Mouse (Mus musculus) heart, embryonic 11.5 days (tissue): Measurements from ENCODE around the gene Mrpl23. TPM values are rescaled to one million over a fixed set of nuclear protein-coding genes. Genes with fewer than 3 reads are reported as not detected.

ENCODE experiments used
- ATAC-seq: fragments of 200-750 bp; cut with Nextera tagmentation; replicated peaks from 2 replicates; pipeline ENCODE4 v1.8.0; 2017; ENCODE audit warnings: moderate library complexity; ENCODE audit not compliant: insufficient number of reproducible peaks, low FRiP score, low TSS enrichment
- H3K27ac ChIP-seq: fragments of 300-500 bp; sonication (generic); 2 replicates; pipeline ENCODE4 v1.5.1; 2014; ENCODE audit warnings: mild to moderate bottlenecking, low read depth, low read length
- H3K27me3 ChIP-seq: fragments of 300-500 bp; sonication (generic); 2 replicates; pipeline ENCODE4 v1.6.1; 2014; ENCODE audit warnings: mild to moderate bottlenecking, low read length, mixed read lengths; ENCODE audit not compliant: control insufficient read depth, insufficient read depth
- H3K36me3 ChIP-seq: fragments of 300-500 bp; sonication (generic); 2 replicates; pipeline ENCODE4 v1.6.1; 2014; ENCODE audit warnings: mild to moderate bottlenecking, low read length, moderate library complexity, mixed read lengths; ENCODE audit not compliant: control insufficient read depth, insufficient read depth
- H3K4me1 ChIP-seq: fragments of 300-500 bp; sonication (generic); 2 replicates; pipeline ENCODE4 v1.6.1; 2014; ENCODE audit warnings: low read length; ENCODE audit not compliant: control insufficient read depth, insufficient read depth
- H3K4me2 ChIP-seq: fragments of 300-500 bp; sonication (generic); 2 replicates; pipeline ENCODE4 v1.6.1; 2014; ENCODE audit warnings: mild to moderate bottlenecking, moderate library complexity
- H3K4me3 ChIP-seq: fragments of 300-500 bp; sonication (generic); 2 replicates; pipeline ENCODE4 v1.5.1; 2014; ENCODE audit warnings: low read depth, low read length
- H3K9ac ChIP-seq: fragments of 300-500 bp; sonication (generic); 2 replicates; pipeline ENCODE4 v1.6.1; 2014; ENCODE audit warnings: mild to moderate bottlenecking, low read depth, low read length, moderate library complexity
- H3K9me3 ChIP-seq: fragments of 300-500 bp; sonication (generic); replicated peaks from 2 replicates; pipeline ENCODE4 v1.6.1; 2016; ENCODE audit warnings: low read length; ENCODE audit not compliant: control insufficient read depth
- WGBS: fragments of 180-500 bp; shearing (Covaris S2); extraction: QIAGEN DNeasy Blood & Tissue Kit; methylation state at CpG from one replicate; pipeline ENCODE4 v1.1.7; 2014; ENCODE audit not compliant: insufficient replicate concordance; 5-methylcytosine and 5-hydroxymethylcytosine counted together
- polyA plus RNA-seq: library from polyadenylated mRNA; unstranded; fragments of >200 nt; fragmentation: Nextera tagmentation; extraction: Ambion mirVana; gene quantifications from 2 replicates; pipeline ENCODE4 v1.2.1, GENCODE M21; 2014

Mrpl23 gene
- polyA plus RNA-seq, 1 experiment from 2014 or later: 15.4 TPM

GRCm38 (mm10) chr7:142570565-142570964, 38.1 kb downstream of the Mrpl23 start:
- no peak for ATAC-seq
- Histone ChIP-seq H3K4me2 (no peak overlapping the region), H3K4me3 (no peak overlapping the region), H3K27me3 (no peaks in the 10 kb centered on the region), H3K4me1 (peaks cover 85% of the 10 kb centered on the region), H3K9me3 (no peaks in the 10 kb centered on the region), H3K27ac (peak overlapping the region; percentile 97; the same call in 1 of the 2 replicates), H3K9ac (0 out of 2 replicates have a peak overlapping the region, but pooled peaks have one; percentile 16), H3K36me3 (no peaks in the 10 kb centered on the region)
- 65% methylated on average over 9 of the region's 9 CpGs for WGBS

- no peak overlapping the region for H3K4me3 ChIP-seq
- H3K27me3 ChIP-seq: no peaks in the 10 kb centered on the region
- peaks cover 79% of the 10 kb centered on the region for H3K4me1 ChIP-seq
- no peaks in the 10 kb centered on the region for H3K36me3 ChIP-seq
- no peaks in the 10 kb centered on the region for H3K9me3 ChIP-seq
- no peak for ATAC-seq
- peak overlapping the region; percentile 97 for H3K27ac ChIP-seq
- no peak overlapping the region for H3K4me2 ChIP-seq
- H3K9ac ChIP-seq: peak overlapping the region; percentile 56
- WGBS: 36% methylated on average over 16 of the region's 16 CpGs
These were observed 39.2 kb downstream of the Mrpl23 start for GRCm38 (mm10) chr7:142571458-142572220.

GRCm38 (mm10) chr7:142572343-142572742, 39.9 kb downstream of the Mrpl23 start:
- 36% methylated on average over 7 of the region's 7 CpGs for WGBS
- Histone ChIP-seq H3K4me3 (no peak overlapping the region), H3K27ac (peak overlapping the region; percentile 97), H3K9ac (peak overlapping the region; percentile 56), H3K4me1 (peaks cover 72% of the 10 kb centered on the region), H3K9me3 (no peaks in the 10 kb centered on the region), H3K4me2 (no peak overlapping the region), H3K36me3 (no peaks in the 10 kb centered on the region), H3K27me3 (no peaks in the 10 kb centered on the region)
- ATAC-seq: no peak

DNA sequence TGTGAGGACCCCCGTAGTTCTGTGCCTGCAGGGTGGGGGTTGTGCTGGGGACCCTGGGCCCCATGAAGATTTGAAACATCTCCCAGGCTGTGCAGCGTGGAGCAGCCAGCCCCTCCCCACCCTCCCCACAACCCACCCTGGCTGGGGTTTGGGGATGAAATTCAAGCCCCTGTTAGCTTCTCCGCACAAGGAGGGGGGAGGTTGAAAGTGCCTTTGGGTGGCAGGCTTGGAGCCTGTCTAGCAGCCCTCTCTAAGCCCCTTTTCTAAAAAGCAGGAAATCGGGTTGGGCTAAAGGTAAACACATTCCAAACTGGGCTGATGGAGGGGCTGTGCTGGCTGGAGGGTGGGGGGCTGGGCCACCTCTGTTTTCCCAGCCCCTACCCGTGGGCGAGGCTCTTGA, 40.5 kb downstream of the Mrpl23 start:
- H3K27me3 ChIP-seq: no peaks in the 10 kb centered on the region
- no peak overlapping the region for H3K4me3 ChIP-seq
- peak overlapping the region; percentile 56 for H3K9ac ChIP-seq
- ATAC-seq: no peak
- WGBS: 24% methylated on average over 6 of the region's 6 CpGs
- H3K9me3 ChIP-seq: no peaks in the 10 kb centered on the region
- no peaks in the 10 kb centered on the region for H3K36me3 ChIP-seq
- H3K27ac ChIP-seq: peak overlapping the region; percentile 97
- no peak overlapping the region for H3K4me2 ChIP-seq
- H3K4me1 ChIP-seq: peaks cover 71% of the 10 kb centered on the region

DNA sequence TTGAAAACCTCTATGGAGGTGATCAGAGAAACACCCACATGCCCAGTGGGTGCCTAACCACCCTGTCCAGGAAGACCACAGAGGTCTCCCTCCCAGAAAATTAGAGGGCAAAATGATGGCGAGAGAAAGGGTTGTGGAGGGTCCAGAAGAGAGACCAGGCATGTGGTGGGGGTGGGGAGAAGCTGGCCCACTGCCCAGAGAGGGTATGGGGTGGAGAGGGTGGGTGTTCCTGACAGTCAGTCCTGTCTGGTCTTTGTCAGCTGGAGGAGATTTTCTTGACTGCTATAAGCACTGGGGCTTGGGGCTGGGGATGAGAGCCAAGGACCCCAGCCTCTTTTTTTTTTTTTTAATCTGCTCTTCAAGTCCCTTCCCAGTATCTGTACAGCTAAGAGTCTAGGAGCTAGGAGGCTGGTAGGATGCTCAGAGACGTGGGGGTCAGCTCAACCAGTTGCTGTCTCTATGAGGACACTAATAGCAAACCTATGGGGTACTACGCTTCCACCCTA, 41.7 kb downstream of the Mrpl23 start:
- H3K9ac ChIP-seq: peak overlapping the region; percentile 30; the same call in 1 of the 2 replicates
- ATAC-seq: no peak
- WGBS: 20% methylated on average over 3 of the region's 3 CpGs
- no peaks in the 10 kb centered on the region for H3K27me3 ChIP-seq
- H3K9me3 ChIP-seq: no peaks in the 10 kb centered on the region
- peak overlapping the region; percentile 97 for H3K27ac ChIP-seq
- no peaks in the 10 kb centered on the region for H3K36me3 ChIP-seq
- H3K4me3 ChIP-seq: no peak overlapping the region
- H3K4me2 ChIP-seq: peak overlapping the region; percentile 30; the same call in 1 of the 2 replicates
- H3K4me1 ChIP-seq: peaks cover 72% of the 10 kb centered on the region

- WGBS: 44% methylated on average over 9 of the region's 9 CpGs
- Histone ChIP-seq H3K9ac (peak overlapping the region; percentile 90), H3K4me3 (peak overlapping the region; percentile 57; the same call in 1 of the 2 replicates)
These were observed 42.4 kb downstream of the Mrpl23 start for GRCm38 (mm10) chr7:142574826-142575351.

DNA sequence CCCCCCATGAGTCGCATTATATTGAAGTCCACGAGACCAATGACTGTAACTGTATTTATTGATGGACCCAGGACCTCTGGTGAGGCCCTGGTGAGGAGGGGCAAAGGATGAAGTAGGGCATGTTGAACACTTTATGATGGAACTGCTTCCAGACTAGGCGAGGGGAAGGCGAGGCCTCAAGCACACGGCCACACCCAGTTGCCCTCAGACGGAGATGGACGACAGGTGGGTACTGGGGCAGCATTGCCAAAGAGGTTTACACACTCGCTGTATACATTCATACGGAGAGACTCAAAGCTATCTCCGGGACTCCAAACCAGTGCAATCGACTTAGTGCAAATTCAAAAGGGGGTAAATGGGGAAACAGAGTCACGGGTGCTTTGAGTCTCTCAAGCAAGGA, 43.0 kb downstream of the Mrpl23 start:
- ATAC-seq: no peak
- Histone ChIP-seq H3K36me3 (no peaks in the 10 kb centered on the region), H3K4me3 (peak overlapping the region; percentile 57), H3K27me3 (no peaks in the 10 kb centered on the region), H3K4me2 (peak overlapping the region; percentile 65), H3K9ac (peak overlapping the region; percentile 90), H3K27ac (peak overlapping the region; percentile 97), H3K4me1 (peaks cover 63% of the 10 kb centered on the region), H3K9me3 (0 out of 2 replicates have a peak, but pooled peaks cover 3% of the 10 kb centered on the region)
- WGBS: 70% methylated on average over 12 of the region's 12 CpGs

More at GRCm38 (mm10) chr7:142574826-142575351, 42.4 kb downstream of the Mrpl23 start:
- H3K36me3 ChIP-seq: no peaks in the 10 kb centered on the region
- no peaks in the 10 kb centered on the region for H3K9me3 ChIP-seq
- peak; percentile 29 for ATAC-seq
- peaks cover 68% of the 10 kb centered on the region for H3K4me1 ChIP-seq
- H3K27me3 ChIP-seq: no peaks in the 10 kb centered on the region
- H3K4me2 ChIP-seq: peak overlapping the region; percentile 65
- H3K27ac ChIP-seq: peak overlapping the region; percentile 97

DNA sequence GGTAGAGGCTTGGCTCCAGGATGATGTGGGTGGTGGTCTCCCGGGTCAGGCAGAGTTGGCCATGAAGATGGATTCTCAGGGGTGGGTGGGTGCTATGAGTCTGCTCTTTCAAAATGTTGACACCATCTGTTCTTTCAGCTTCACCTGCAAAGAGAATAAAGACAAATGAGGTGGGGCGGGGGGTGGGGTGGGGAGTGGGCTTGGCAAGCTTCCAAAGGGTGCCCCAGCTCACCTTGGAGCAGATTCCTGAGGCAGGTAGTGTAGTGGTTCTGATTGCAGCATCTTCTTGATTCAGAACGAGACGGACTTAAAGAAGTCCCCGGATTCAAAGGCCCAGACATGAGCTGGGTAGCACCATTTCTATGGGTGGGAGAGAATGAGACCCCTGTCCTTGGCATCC, 43.5 kb downstream of the Mrpl23 start:
- peak overlapping the region; percentile 90 for H3K9ac ChIP-seq
- WGBS: 72% methylated on average over 5 of the region's 5 CpGs

More for the DNA sequence above, 43.5 kb downstream of the Mrpl23 start:
- peaks cover 59% of the 10 kb centered on the region for H3K4me1 ChIP-seq
- no peaks in the 10 kb centered on the region for H3K27me3 ChIP-seq
- peak overlapping the region; percentile 57 for H3K4me3 ChIP-seq
- no peaks in the 10 kb centered on the region for H3K36me3 ChIP-seq
- peak overlapping the region; percentile 97 for H3K27ac ChIP-seq
- no peak for ATAC-seq
- peak overlapping the region; percentile 65 for H3K4me2 ChIP-seq
- H3K9me3 ChIP-seq: 0 out of 2 replicates have a peak, but pooled peaks cover 3% of the 10 kb centered on the region
